Mouse (Mus musculus): ENCODE measurements around the gene Skap1. TPM values are rescaled to one million over a fixed set of nuclear protein-coding genes. Genes with fewer than 3 reads are reported as not detected.

The Skap1 gene
- total RNA-seq, 2 experiments from 2014 or later = 1.8 to 2.0 TPM

DNA sequence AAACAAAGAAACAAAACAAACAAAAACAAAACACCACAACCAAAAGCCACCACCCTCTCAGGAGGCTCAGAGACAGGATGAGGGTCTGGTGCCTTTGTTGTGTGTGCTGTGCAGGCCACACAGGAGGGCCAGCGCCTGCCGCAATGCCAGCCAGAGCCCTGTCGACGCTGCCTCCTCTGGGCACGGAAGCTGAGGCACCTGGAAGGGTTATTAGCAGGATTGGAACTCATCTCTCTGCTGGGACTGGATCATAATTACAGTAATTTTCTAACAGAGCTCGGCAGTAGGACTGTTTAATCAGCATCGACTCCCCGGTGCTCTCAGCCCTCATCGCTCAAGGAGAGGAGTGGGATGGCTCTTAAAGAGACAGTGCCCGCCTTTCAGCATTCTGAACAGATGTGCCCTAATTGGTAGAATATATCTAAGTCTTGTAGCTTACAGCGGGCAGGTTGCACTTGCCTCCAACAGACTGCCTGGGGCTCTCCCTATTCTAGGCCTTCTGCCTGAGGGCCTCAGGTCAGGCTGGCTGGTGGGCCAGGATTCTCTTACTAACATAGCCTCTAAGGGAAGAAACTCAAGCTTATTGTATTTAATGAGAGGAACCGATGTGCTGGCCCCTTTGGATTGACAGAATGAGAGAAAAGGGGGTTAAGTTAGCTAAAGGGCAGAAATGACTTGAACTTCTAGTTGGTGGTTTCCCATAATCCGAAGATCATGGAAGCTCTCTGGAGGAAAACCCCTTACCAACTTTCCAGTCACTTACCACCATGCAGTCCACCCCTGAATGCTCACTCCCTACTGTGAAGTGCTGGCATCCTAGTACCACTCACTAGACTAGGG lies 300.3 kb downstream of the Skap1 start:
- Histone ChIP-seq H3K4me3 (no peak overlapping the region), H3K27ac (peak overlapping the region; percentile 41; the same call in 1 of the 2 replicates)
- intact Hi-C loops (cut with DNase I) = no loop called here
- no peak for TF ChIP-seq CTCF (IDR thresholded peaks at IDR 0.05)
- DNase-seq (ENCODE audit: extremely low spot score in 1 of 2, low spot score in 2 of 2) = no peak

GRCm38 (mm10) chr11:96765645-96766044 lies 301.3 kb downstream of the Skap1 start:
- intact Hi-C loops (cut with DNase I) = no loop called here
- H3K4me3 ChIP-seq = no peak overlapping the region
- peak overlapping the region; percentile 4; the same call in 1 of the 2 replicates for H3K27ac ChIP-seq
- DNase-seq (ENCODE audit: extremely low spot score in 1 of 2, low spot score in 2 of 2) = no peak
- no peak for TF ChIP-seq CTCF (IDR thresholded peaks at IDR 0.05)

GRCm38 (mm10) chr11:96766555-96766954 lies 302.2 kb downstream of the Skap1 start:
- peak in 1 of 2 experiments; percentile 43 for DNase-seq (ENCODE audit: extremely low spot score in 1 of 2, low spot score in 2 of 2)
- intact Hi-C loops (cut with DNase I) = no loop called here
- Histone ChIP-seq H3K27ac (peak overlapping the region; percentile 60), H3K4me3 (no peak overlapping the region)
- no peak for TF ChIP-seq CTCF (IDR thresholded peaks at IDR 0.05)

- peak overlapping the region; percentile 60 for H3K27ac ChIP-seq
Measured at GRCm38 (mm10) chr11:96767096-96767495, 302.7 kb downstream of the Skap1 start.

GRCm38 (mm10) chr11:96768240-96768639 lies 303.8 kb downstream of the Skap1 start:
- Histone ChIP-seq H3K27ac (peak overlapping the region; percentile 60), H3K4me3 (no peak overlapping the region)
- no peak for DNase-seq (ENCODE audit: extremely low spot score in 1 of 2, low spot score in 2 of 2)
- TF ChIP-seq CTCF (IDR thresholded peaks at IDR 0.05) = no peak
- intact Hi-C loops (cut with DNase I) = no loop called here

More at GRCm38 (mm10) chr11:96767096-96767495, 302.7 kb downstream of the Skap1 start:
- H3K4me3 ChIP-seq = no peak overlapping the region
- TF ChIP-seq CTCF (IDR thresholded peaks at IDR 0.05) = no peak
- intact Hi-C loops (cut with DNase I) = no loop called here
- no peak for DNase-seq (ENCODE audit: extremely low spot score in 1 of 2, low spot score in 2 of 2)

- intact Hi-C loops (cut with DNase I) = no loop called here
- H3K4me3 ChIP-seq = no peak overlapping the region
- TF ChIP-seq CTCF (IDR thresholded peaks at IDR 0.05) = no peak
- H3K27ac ChIP-seq = no peak overlapping the region
- no peak for DNase-seq (ENCODE audit: extremely low spot score in 1 of 2, low spot score in 2 of 2)
Measured at GRCm38 (mm10) chr11:96771274-96771975, 307.0 kb downstream of the Skap1 start.

GRCm38 (mm10) chr11:96772413-96772812 lies 308.0 kb downstream of the Skap1 start:
- intact Hi-C loops (cut with DNase I) = no loop called here
- H3K27ac ChIP-seq = no peak overlapping the region

GRCm38 (mm10) chr11:96774536-96774935 lies 310.1 kb downstream of the Skap1 start:
- TF ChIP-seq CTCF (IDR thresholded peaks at IDR 0.05) = peak; percentile 32
- H3K4me3 ChIP-seq = no peak overlapping the region
- DNase-seq (ENCODE audit: extremely low spot score in 1 of 2, low spot score in 2 of 2) = no peak
- no peak overlapping the region; the same call in 1 of the 2 replicates for H3K27ac ChIP-seq
- intact Hi-C loops (cut with DNase I) = no loop called here

More at GRCm38 (mm10) chr11:96772413-96772812, 308.0 kb downstream of the Skap1 start:
- H3K4me3 ChIP-seq = no peak overlapping the region
- DNase-seq (ENCODE audit: extremely low spot score in 1 of 2, low spot score in 2 of 2) = no peak
- TF ChIP-seq CTCF (IDR thresholded peaks at IDR 0.05) = no peak

GRCm38 (mm10) chr11:96775063-96775462 lies 310.7 kb downstream of the Skap1 start:
- intact Hi-C loops (cut with DNase I) = loop anchor here (5.0 kb wide), 2 partner anchors 98 to 498 kb away; no protein-coding TSS in a partner anchor
- no peak overlapping the region for H3K4me3 ChIP-seq
- no peak for TF ChIP-seq CTCF (IDR thresholded peaks at IDR 0.05)
- no peak for DNase-seq (ENCODE audit: extremely low spot score in 1 of 2, low spot score in 2 of 2)
- H3K27ac ChIP-seq = no peak overlapping the region; the same call in 1 of the 2 replicates

DNA sequence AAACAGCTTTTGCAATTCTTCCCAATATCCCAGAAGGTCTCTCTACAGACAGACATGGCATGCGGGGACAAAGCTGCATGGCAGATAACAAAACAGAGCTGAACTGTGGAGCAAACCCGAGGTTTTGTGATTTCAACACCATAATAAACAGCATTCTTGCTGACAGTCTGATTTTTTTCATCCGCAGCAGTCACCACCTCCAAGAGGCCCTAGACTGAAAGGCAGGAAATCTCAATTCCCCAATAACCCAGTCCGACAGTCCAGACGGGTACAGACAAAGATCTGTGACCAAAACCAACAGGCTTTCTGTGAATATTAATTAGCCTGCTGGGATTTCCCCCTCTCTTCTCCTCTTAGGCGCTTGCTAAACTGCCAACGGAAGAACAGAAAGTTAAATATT lies 311.3 kb downstream of the Skap1 start:
- no peak overlapping the region for H3K4me3 ChIP-seq
- no peak for TF ChIP-seq CTCF (IDR thresholded peaks at IDR 0.05)
- intact Hi-C loops (cut with DNase I) = loop anchor here (2.0 to 5.0 kb wide), 3 partner anchors 15 to 498 kb away; no protein-coding TSS in a partner anchor
- DNase-seq (ENCODE audit: extremely low spot score in 1 of 2, low spot score in 2 of 2) = no peak
- H3K27ac ChIP-seq = no peak overlapping the region

- DNase-seq (ENCODE audit: extremely low spot score in 1 of 2, low spot score in 2 of 2) = no peak
- TF ChIP-seq CTCF (IDR thresholded peaks at IDR 0.05) = peak; percentile 40
- Histone ChIP-seq H3K4me3 (peak overlapping the region; percentile 75), H3K27ac (no peak overlapping the region)
- intact Hi-C loops (cut with DNase I) = loop anchor here (2.0 to 5.0 kb wide), 3 partner anchors 15 to 499 kb away; no protein-coding TSS in a partner anchor
Measured at GRCm38 (mm10) chr11:96776068-96776467, 311.7 kb downstream of the Skap1 start.

Data from left cerebral cortex, adult 2 months (tissue).